Mouse (Mus musculus) embryo, embryonic 9.5 days (tissue): Measurements from ENCODE around the gene Hoxd4.

ENCODE experiments used
- DNase-seq: peaks from one replicate; pipeline ENCODE4 v3.0.0-alpha.2; 2017; ENCODE audit errors: extremely low spot score

Gene Hoxd4

DNA sequence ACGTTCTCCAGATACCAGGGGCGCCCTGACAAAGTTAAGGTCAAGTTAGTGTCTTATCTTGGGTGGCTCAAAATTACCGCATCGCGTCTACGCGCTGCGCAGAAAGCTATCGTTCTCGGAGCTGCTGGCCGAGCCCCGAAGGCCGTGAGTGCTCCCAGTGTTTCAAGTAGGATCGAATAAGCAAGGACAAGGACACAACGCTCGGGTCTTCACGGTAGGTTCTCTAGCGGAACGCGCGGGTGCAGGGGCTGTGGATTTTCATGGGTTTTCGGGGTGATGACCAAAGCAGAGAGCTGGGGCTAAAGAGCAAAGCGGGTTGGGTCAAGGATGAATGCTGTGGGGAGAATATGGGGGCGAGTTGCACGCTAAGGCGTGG lies 32.1 kb upstream of the Hoxd4 start:
- no peak for DNase-seq

DNA sequence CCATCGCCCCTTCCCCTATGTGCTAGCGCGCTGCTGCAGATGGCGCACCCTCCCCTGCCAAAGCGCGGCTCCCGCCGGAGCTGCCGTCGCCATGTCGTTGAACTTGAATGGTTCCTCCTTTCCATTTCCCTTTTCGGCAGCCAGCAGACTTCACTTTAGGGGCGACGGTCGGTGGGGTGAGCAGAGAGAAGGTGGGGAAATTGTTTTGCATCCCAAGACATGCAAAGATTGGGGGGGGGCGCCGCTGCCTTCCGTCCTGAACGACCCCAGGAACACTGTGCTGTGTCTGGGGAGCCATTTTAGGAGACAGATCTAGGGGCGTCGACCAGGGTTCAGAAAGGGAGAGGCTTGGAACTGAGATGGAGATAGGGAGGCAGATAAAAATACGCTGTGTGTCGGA lies 31.7 kb upstream of the Hoxd4 start:
- DNase-seq: no peak

DNA sequence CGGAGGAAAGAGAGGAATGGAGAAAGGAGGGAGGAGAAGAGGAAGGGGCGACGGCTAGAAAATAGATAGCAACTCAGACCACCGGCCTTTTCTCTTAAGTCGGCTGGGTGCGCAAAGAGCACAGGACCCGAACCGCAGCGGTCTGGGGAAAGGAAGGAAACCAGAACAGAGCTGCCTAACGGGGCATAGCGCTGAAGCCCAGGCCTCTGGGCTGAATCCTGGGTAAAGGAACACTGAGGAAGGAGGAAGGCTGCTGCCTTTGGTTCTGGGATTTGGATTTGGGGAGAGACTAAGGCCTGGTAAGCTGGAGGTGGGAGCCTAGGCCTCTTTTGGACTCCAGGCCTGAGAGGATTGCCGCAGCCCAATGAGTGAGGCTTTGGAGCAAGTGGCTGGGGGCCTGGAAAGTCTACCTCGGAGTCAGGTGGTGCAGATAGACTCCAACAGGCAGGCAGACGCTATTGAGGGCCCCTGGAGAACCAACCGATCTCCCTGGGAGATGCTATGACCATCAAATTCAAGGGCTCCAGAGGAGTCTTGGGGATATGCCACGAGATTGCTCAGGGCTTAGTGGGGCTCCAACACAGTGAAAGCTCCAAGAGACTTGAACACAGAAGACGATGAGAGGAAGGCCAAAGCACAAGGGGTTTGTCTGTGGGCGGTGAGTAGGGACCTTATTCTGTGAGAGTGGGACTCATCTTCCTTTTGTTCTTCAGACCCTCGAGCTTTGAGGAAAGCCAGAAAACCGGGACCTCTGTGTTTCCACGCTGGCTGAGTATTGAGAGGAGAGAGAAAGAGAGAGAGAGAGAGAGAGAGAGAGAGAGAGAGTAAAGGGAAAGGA lies 30.9 kb upstream of the Hoxd4 start:
- no peak for DNase-seq

DNA sequence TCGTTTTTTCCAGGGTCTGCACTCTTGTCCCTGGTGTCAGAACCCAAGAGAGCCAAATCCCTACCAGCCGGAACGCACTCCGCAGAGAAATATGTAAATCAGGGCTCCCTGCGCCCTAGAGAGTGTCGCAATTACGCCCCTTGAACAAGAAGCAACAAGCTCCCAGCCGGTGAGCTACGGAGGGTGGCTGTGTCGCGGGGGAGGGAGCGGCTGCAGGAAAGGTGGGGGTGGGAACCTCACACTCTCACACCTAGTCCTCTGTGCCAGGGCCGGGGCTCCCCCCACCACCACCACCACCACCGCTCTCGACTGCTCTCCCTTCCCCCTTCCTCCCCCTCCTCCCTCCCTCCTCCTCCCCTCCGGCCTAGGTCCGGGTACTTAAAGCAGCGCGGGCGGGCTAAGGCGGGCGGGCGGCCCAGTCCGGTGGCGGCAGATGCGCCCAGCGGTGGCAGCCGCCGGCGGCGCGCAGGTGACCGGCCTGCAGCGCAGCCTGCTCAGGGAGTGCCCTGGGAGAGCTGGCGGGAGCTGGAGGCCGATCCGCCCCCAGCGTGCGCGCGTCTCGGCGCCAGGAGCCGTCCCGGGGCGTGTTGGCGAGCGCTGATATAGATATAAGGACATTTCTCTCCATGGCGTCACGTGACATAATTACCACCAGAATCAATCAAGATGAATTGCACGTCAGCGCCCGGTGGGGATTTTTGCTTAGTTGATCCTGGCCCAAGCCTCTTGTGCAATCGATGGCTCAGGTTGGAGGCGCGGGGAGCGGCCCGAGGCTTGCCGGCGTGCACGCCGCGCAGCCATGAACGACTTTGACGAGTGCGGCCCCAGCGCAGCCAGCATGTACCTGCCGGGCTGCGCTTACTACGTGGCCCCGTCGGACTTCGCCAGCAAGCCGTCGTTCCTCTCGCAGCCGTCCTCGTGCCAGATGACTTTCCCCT lies 29.9 kb upstream of the Hoxd4 start:
- DNase-seq: no peak

DNA sequence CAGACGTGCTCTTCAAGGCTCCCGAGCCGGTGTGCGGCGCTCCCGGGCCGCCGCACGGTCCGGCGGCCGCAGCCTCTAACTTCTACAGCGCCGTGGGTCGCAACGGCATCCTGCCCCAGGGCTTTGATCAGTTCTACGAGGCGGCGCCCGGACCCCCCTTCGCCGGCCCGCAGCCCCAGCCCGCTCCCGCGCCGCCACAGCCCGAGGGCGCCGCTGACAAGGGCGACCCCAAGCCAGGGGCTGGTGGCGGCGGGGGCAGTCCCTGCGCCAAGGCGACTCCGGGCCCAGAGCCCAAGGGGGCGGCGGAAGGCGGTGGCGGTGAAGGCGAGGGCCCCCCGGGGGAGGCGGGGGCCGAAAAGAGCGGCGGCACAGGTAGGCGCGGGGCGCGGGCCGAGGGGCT lies 28.9 kb upstream of the Hoxd4 start:
- DNase-seq: no peak

DNA sequence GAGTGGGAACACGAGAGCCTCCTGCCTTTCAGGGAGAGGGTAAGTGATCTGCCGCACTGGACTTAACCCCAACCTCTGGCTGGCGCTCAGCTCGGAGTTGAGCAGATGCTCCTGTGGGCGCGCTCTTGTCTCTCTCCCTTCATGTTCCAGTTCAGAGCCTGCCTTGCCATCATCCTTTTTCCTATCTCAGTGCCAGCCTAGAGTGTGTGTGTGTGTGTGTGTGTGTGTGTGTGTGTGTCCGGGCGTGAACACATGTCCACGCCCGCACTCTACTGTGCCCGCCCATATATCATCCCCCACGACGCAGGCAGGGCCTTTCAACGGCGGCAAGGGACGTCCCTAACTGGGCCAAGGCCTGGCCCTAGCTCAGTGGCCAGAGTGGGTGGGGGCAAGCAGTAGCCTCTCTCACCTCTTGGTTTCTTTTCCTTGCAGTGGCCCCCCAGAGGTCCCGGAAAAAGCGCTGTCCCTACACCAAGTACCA lies 28.2 kb upstream of the Hoxd4 start:
- no peak for DNase-seq

DNA sequence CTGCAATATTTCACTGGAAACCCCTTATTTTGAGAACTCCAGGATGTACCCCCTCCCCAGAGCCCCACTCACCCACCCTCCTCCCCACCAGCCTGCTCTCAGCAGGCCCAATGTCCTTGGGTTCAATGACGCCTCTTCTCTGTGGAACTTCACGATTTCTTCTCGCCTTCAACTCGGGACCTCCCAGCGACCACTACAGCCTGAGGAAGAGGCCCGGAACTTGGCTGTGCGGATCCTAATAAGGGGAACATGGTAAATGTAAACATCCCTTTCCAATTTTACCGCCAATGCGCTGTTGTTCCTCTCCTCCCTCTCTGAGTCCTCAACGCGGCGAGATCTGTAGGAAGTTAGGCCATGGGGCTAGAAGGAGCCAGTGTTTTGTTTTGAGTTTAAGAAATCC lies 27.6 kb upstream of the Hoxd4 start:
- no peak for DNase-seq

DNA sequence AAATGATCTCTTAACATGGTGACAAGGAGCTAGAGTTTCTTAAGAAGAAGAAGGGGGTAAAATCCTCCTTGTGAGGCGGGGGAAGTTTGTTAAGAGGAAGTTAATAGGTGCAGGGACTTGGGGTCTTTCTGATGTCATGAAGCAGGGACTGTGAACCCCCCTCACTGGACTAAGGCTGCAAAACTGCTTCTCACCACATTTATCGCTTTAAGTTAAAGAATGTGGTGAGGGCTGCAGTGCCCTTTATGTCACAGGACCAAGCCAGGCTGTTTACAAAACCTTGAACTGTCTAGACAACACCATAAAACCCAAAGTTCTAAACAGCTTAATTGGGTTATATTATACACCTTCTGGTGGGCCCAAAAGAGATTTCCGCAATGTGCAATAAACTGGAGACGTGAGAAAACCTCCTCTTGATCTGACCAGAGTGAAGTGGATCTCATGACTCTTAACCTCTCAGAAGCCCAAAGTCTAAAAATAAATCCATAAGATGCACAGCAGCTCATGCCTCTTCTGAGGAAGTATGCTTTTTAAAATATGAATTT lies 26.6 kb upstream of the Hoxd4 start:
- no peak for DNase-seq

DNA sequence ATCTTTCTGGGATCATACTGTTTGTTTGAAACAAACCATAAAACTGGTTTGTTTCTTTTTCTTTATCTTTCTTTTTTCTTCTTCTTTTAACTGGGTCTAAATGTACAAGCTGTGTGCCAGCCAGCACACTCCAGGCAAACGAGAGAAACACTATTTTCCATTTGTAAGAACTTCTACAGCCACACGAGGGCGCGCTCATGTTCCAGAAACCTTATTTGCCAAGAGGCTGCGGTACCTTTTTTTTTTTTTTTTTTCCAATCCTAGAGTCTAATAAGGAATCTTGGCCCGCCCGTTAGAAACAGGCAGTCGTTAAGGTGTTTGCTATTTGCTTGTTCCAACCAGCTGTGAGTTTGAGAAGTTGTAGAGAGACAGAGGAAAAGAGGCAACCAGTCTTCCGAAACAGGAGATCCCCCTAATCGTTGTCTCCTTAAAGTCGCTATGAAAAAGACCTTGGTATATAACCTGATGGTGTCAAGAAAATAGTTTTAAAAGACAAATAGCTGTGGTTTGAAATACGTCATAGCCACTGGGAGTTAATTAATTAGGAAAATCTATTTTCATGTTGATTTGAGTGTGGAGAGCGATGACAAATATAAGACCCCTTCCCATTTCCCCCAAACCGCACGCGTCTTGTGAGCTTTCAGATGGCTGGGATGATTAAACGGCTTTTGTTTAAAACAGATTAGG lies 25.3 kb upstream of the Hoxd4 start:
- DNase-seq: no peak

DNA sequence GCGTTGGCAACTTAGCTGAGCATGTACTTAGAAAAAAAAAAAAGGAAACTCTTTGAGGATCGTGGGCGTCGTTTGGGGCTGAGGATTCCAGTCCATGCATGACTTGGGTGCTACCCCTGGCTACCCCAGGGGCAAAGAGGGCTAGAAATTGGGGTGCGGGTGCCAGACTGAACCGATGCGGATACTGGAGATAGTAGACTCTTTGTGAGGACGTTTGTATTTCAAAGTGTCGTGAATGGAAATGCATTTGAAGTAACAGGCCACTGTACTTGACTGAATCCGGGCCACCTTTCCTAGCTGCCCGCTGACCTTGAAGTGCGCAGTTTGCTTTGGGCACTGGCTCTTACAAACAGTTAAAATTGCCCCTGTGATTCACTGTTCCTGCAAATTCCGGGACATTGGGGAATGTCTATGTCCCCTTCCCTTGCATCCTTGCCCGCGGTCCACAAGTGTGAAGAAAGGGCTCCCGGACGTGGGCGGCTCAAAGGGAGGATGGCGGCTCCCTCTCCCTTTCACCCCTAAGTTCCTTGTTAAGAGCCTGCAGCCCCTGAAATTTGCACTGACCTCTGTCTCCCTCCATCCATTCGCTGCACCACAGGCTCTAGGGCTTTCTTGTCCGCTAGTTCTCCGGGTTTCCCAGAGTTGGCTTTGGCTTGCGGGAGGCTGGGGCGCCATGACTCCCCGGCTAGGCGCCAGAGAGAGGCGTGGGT lies 24.6 kb upstream of the Hoxd4 start:
- DNase-seq: no peak

DNA sequence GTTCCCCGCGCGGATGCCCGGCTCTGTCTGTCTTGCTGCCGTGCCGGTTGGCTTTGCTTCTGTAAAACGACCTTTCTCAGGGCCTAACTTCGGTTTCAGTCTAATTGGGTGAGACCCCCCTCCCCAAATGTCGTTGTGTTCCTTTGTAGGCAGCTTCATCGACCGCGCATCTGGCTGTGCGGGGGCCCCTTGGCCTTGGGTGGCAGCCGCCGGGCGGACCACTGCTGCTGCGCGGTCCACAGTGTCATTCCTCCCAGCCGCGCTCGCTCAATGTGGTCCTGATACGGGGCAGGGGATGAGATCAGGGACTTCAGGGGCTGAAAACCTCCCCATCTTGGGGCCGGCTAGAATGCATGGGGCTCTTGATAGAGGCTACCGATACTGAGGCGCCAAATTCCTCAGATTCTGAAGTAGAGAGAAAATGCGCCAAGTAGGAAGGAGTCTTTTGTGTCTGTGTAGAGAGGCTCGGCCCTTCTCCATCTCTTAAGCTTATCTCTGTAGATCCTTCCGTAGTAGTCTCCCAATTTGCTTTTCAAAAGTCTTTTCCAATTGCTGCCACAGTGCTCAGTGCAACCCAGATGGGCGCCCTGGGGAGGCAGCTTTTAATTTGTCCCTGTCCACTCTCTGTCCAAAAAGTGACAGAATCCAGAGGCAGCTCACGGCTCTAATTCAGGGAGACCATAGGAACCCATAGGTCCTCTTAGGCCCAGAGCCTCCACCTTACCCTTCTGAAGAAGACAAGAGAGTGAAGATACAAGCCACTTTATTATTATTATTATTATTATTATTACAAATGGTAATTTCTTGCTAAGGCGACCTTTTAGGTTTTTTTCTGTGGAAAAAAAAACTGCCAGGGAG lies 23.8 kb upstream of the Hoxd4 start:
- DNase-seq: no peak

DNA sequence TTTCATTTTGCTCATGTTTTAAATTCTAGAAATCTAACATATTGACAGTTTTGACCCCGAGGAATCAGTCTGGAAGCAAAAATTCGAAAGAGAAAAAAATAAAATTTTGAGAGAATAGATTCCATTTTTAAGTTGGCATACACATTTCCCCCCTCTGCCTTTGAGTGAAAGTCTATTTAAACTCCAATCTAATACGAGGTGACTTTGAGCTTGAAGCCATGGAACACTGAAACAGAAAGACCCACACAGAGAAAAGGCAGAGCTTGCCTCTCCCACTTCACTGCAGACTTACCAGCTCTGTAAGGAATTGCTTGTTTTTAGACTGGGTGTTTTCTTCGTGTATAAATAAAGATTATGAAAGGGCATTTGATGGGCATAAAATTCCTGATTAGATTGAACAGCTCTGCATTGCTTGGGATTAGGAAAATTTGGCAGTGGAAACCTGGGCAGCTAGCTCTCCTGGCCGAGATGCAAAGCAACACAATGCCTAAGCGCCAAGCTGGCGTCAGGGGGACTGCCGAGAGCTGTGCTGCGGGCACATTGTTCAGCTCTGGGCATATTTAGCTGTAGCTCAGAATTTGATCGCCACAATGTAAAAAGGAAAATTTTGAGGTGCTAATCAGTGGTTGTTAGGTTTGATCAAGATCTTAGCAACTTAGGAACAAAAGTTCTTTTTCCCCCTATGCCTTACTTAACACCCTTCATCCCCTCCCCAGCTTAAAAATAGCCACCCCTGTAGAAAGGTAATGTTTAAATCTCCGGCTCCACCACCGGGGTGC lies 22.7 kb upstream of the Hoxd4 start:
- no peak for DNase-seq

DNA sequence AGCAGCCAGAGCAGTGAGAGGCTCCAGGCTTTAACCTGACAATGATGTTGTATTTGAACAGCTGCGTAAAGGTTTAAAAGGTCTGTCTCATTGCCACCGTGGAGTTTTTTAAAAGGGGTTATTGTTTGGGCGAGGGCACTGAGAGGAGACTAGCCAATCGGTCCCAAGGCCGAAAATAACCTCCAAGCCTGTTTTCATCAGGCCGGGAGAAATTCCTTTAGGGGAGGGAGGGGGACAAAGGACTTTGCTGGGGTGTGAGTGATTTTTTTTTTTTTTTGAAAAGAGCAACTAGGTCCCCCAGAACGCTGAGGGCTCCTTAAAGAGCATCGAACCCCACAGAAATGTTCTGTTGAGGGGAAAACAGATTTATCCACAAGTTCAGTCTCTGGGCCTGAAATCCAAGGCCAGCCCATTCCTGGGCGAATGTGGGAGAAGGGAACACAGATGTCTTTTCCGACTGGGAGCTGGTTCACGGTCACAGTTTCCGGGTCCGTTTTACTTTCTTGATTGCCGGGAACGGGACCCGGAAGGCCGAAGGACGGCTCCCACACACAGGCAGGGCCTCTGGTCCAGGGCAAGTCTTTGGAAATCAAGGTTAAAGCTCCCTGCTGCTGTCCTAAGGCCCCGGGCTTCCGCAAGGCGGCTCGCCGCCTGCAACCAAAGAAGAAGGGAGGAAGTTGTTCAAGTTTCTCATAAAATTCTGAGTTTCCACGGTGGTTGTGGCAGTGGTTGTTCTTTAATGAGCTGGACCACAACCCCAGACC lies 22.0 kb upstream of the Hoxd4 start:
- DNase-seq: no peak

DNA sequence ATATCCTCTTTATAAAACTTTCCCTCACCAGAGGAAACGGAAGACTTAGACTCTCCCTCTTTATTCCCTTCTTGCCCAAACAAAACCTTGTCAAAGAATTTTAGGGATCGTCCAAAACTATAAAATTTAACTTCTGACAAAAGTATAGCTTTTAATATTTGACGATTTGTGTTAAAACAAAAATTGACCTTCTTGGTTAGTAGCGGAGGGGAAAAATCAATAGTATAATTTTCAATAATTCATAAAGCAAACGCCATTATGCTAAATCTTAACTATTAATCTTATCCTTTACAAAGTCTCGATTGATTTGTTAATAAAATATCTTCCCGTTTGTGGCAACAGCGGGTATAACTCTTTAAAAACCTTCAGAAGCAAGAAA lies 21.4 kb upstream of the Hoxd4 start:
- DNase-seq: no peak

DNA sequence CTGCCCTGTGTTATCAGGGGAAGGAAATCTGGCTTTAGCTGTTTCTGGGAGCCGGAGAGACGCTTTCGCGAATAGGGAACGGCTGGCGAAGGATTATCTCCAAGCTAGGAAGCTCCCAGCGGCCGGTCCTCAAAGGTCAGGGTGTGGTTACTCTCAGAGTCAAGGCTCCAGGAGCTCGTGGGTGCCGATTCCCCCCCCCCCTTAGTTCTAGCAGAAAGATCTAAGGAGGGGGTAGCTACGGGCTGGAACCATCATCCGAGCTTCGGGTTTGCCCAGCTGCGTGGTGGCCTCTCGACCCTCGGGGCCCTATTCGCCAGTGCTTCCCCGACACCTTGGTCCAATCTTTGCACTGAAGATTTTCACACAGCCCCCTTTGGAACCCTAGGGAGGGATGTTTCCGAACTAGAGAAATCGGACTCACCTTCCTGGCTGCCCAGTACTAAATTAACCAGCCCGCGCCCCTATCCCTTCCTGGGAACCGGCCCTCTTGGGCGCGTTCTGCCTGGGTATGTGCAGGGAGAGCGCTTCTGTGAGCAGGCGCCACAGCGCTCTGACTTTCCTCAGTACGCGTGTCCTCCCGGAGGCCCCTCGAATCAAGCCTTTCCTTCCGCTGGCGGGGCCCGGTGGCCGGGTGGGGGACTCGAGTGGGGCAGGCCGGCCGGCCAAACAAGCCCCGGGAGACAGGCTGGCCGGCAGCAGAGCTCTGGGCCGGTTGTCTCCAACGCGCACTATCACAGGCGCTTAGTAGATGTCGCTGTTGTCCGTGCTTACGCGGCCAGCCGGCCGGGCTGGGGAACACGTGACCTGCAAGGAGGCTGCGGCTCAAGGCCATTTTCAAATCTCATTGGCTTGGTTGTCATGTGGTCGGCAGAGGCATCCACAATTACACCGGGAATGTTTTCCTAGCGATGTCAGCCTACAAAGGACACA lies 20.4 kb upstream of the Hoxd4 start, which contains the start of gene Hoxd10:
Gene Hoxd10, plus strand, starts transcription at position 903 of the 930 bp plus-strand sequence.
- DNase-seq: peak; percentile 85

DNA sequence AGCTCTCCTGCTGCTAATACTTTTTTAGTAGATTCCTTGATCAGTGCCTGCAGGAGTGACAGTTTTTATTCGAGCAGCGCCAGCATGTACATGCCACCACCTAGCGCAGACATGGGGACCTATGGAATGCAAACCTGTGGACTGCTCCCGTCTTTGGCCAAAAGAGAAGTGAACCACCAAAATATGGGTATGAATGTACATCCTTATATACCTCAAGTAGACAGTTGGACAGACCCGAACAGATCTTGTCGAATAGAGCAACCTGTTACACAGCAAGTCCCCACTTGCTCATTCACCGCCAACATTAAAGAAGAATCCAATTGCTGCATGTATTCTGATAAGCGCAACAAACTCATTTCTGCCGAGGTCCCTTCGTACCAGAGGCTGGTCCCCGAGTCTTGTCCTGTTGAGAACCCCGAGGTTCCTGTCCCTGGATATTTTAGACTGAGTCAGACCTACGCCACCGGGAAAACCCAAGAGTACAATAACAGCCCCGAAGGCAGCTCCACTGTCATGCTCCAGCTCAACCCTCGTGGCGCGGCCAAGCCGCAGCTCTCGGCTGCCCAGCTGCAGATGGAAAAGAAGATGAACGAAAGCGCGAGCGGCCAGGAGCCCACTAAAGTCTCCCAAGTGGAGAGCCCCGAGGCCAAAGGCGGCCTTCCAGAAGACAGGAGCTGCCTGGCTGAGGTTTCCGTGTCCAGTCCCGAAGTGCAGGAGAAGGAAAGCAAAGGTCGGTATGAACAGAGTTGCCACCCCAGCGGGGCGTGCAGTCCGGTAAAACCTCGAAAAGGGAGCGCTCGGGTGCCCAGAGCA lies 19.5 kb upstream of the Hoxd4 start:
- DNase-seq: no peak
